Mouse (Mus musculus): Measurements from ENCODE around the gene Parp16.
"Not testable (repeated sequence)": the region's sequence is repeated elsewhere in the genome, so short reads cannot be mapped to it uniquely, and the experiment has no call there.

Gene Parp16

DNA sequence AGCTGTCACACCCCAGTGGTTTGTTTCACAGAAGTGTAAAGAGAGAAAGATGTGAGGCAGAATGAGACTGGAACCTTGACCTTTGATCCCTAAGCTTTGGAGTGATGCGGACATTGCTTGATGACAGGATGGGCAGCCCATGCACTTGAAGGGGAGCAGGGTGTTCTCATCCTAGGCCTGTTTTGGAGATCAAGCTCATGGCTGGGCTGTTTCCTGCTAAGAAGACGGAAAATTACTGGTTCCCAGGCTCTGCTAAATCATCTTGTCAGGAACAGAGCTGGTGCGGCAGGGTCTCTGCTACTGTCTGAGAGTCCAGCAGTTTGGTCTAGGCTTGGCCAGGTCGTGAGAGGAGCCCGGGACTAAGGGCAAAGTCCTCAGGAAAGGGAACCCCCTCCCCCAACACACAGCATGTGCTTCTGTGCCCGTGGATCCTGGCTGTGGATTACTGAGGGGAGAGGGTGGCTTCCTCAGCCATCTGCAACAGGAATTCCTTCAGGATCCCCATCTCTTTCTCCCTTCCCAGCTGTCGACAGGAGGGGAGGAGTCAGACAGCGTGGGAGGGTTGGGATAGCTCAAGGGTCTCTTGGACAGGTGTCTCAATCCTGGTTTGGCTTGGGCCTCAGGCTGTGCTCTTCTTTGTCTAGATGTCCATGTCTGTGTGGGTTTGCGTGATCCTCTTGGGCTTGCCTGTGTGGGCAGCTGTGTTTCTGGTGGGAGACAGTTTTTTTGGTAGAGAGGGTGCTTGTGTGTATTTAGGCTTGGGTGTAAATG, 49.1 kb downstream of the Parp16 start:
- peak; percentile 20 for DNase-seq

DNA sequence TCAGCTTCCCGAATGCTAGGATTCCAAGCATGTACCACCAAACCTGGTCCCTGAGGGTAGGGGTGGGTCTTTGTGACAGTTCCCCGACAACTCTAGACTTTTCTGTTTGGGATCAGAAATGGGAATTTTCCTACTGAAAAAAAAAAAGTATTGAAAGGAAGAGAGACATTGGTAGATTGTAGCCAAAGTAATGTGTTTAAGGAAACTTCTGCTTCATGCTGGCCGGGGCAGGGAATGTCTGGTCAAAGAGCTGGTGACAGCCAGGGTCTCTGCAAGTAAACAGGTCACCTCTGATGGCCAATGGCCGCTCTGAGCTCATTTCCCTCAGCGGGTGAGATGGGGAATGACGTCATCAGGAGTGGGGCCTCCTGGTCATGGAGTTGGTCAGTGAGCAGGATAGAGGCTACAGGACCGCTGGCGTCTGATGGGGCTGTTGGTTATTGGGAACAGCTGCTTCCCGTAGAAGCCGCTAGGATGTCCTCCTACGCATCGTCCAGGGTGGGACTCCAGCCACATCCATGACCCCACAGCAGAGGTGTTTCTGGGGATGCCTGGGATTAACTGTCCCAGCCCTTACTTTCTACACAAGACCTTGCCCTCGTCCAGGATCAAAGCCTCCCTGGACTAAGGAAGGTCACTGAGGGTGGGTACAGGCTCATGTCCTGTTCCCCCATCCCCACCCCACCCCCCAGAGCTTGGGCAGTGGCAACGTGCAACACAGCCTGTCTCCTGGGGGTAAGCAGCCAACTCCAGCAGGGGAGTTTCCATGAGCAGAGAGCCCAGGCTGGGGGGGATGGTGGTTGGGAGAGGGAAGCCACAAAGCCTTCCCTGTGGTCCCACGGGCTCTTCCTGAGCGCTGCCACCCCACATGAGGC, 52.6 kb downstream of the Parp16 start:
- DNase-seq = no peak

DNA sequence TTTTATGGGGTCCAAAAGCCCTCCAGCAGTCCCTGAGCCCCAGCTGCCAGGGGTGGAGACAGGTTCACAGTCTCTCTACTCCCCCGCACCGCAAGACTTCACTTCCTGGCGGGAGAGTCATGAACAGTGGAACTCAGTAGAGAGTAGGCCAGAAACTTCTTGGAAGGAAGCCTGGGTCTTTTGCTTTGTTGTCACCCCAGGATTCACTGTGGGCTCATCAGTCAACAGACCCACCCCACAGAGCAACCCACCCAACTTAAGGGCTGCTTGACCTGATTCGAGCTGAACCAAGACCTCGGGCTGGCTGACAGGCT, 53.2 kb downstream of the Parp16 start:
- no peak for DNase-seq

DNA sequence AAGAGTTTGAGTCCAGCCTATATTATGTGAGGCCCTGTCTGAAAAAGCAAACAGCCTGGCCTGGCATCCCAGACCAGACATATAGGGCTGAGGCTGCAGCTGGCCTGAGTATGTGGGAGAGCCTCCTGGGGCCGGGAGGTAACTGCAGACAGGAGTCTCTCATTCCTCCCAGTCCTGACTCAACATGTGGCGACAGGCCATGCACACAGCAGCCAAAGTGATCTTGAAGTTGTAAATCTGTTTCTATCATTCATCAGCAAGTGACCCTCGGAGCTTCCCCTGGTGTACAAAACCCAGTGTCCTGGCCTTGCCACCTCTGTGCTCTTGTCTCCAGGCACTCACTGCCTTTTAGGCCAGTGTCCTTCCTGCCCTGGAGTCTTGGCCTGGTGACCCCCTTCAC, 56.9 kb downstream of the Parp16 start:
- DNase-seq = no peak

GRCm38 (mm10) chr9:65255906-65256600, 60.9 kb downstream of the Parp16 start:
- DNase-seq = no peak

- no peak for DNase-seq
Measured at GRCm38 (mm10) chr9:65257218-65257910, 62.2 kb downstream of the Parp16 start.

GRCm38 (mm10) chr9:65259366-65259765, 64.2 kb downstream of the Parp16 start:
- DNase-seq = no peak

GRCm38 (mm10) chr9:65261591-65262230, 66.6 kb downstream of the Parp16 start:
- DNase-seq = no peak

GRCm38 (mm10) chr9:65262641-65263120, 67.5 kb downstream of the Parp16 start:
- no peak for DNase-seq

DNA sequence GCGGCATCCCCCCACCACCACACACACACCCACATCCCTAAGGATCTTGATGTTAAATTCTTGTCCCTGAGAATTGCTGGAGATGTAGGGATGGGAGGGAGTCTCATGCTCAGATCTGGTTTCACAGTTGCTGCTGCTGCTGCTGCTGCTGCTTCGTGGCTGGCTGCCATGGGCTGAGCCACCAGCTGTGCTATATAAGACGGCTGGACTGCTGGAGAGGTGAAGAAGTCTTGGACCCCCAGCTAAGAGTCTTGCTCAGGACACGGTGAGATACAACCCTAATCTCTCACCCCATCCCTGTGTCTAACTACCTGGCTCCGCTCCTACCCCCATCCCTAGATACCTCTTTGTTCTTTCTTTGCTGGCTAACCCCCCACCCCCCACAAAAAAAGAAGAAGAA, 69.8 kb downstream of the Parp16 start, which contains the start of gene Cilp:
TSS of gene Cilp (plus strand) at position 222 of the 400 bp plus-strand sequence.
- no peak for DNase-seq

GRCm38 (mm10) chr9:65267742-65268515, 72.8 kb downstream of the Parp16 start:
- DNase-seq = peak; percentile 46

- no peak for DNase-seq
Measured at GRCm38 (mm10) chr9:65273048-65273809, 78.1 kb downstream of the Parp16 start.

DNA sequence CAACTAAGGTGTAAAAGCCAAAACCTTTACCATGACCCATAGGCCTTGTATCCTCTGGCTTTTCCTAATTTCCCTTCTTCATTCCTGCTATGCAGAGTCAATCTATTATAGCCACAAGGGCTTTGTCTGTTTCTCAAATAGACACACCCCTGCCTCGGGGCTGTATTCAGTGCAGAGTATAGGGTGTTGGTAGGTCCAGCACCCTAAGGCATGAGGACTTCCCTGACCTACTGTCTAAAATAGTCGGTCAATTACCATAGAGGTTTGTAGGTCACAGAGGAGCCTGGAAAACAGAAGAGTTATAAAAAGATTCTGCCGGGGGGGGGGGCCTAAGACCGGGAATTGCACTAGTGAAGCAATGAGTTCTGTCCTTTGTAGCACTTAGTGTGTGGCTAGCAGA, 78.7 kb downstream of the Parp16 start:
- DNase-seq = no peak

DNA sequence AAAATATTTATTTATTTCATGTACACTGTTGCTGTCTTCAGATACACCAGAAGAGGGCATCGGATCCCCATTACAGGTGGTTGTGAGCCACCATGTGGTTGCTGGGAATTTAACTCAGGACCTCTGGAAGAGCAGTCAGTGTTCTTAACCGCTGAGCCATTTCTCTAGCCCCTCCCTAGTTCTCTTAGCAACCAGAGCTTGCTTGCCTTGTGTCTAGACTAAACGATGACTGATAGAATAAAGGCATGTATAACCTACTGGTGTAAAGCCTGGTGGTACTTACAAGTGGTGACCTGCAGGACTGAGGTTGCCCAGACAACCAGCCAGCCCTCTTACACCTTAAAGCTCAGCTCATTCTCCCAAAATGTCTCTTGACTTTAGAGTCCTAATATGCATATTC, 79.7 kb downstream of the Parp16 start:
- not testable (repeated sequence) for DNase-seq

GRCm38 (mm10) chr9:65275810-65276530, 80.8 kb downstream of the Parp16 start:
- no peak for DNase-seq

GRCm38 (mm10) chr9:65281536-65282151, 86.5 kb downstream of the Parp16 start:
- no peak for DNase-seq

DNA sequence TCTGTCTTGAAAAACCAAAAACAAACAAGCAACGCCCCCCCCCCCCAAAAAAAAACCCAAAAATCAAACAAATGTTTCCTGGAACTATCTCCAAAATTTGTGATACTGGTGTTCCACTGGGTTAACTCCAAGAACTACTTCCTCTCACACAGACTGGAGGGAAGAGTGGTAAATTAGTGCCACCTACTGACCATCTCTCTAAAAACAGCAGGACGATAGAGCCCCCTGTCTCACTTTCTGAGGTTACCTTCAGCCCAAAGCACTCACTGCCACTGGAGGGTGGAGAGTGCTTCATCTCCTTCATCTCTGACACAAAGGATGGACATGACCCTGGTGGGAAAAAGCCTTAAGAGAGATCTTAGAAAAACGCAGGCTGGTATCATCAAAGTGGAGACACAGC, 88.1 kb downstream of the Parp16 start:
- DNase-seq = peak; percentile 74

GRCm38 (mm10) chr9:65288252-65288651, 93.1 kb downstream of the Parp16 start:
- not testable (repeated sequence) for DNase-seq
